Mouse (Mus musculus): Measurements from ENCODE around the gene Cass4.

DNA sequence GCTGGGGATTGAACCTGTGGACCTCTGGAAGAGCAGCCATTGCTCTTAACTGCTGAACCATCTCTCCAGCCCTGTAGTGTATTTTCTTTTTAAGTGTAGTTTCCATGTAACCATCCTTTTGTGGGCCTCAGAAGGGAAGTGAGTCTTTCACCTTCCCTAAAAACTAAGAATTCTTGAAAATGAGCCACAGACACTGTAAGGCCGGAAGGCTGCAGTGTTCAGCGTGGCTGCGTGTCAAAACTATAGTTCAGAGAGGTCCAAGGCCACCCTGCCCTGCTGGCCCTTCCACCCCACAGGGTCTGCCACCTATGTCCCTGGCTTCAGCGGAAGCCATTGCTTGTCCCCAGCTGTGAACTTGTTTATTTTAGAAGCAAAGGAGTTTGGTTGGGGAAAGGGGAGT is 12.6 kb downstream of the Cass4 start:
- TF ChIP-seq POLR2A (IDR thresholded peaks at IDR 0.05; ENCODE audit: low read depth, low read length) = no peak
- TF ChIP-seq MAFK (IDR thresholded peaks at IDR 0.05; ENCODE audit: insufficient replicate concordance, low read length) = no peak
- no peak for TF ChIP-seq MAX (IDR thresholded peaks at IDR 0.05; ENCODE audit: low read length)
- no peak for TF ChIP-seq CTCF (conservative IDR thresholded peaks at IDR 0.05 in 1 of 2, IDR thresholded peaks at IDR 0.05 in 1 of 2; ENCODE audit: low read depth in 2 of 2, low read length in 2 of 2)
- TF ChIP-seq USF1 (IDR thresholded peaks at IDR 0.05; ENCODE audit: low read depth, low read length) = no peak
- no peak for TF ChIP-seq SMC3 (IDR thresholded peaks at IDR 0.05; ENCODE audit: low read depth, low read length)
- no peak for TF ChIP-seq CHD2 (IDR thresholded peaks at IDR 0.05; ENCODE audit: low read length)
- TF ChIP-seq CHD1 (IDR thresholded peaks at IDR 0.05; ENCODE audit: low read depth, low read length) = no peak
- no peak for TF ChIP-seq RAD21 (IDR thresholded peaks at IDR 0.05; ENCODE audit: low read depth, low read length)
- no peak for TF ChIP-seq ELF1 (IDR thresholded peaks at IDR 0.05; ENCODE audit: low read depth, low read length)

All from CH12.LX (cell line).